ENCODE assay signal across 16 mouse cellular contexts in genomic region chr2:81549158-81549557, GRCm38 (mm10).
A peak's percentile ranks its signal among the peaks of the same experiment; 100 is the strongest.
DNase-seq lines count a peak whose midpoint lies in the region; ATAC-seq lines count a peak whose summit lies in the region.
"Had no signal": no experiment of that assay in that cellular context is flagged by ENCODE, and none has a peak within 500 bp of the region (broad histone marks: within the 10 kb centered on the region; RNA-seq: fewer than 3 reads in every experiment).

No protein-coding gene starts in this region.

- no peak for DNase-seq in hindbrain, embryonic 10.5 days (ENCODE audit: low spot score)
- peak; percentile 42 for DNase-seq in 3T3-L1 (ENCODE audit: low read depth, low spot score)
- DNase-seq in adipocyte (ENCODE audit: low spot score): peak; percentile 10
- peak; percentile 60 to 68 for DNase-seq in cerebellum, postnatal 25 days
- no peak for DNase-seq in yolk sac, embryonic 10.5 days (ENCODE audit: low spot score)
- DNase-seq in kidney, postnatal 4 days: no peak
- DNase-seq: gastrocnemius, postnatal 10 days; heart, postnatal 4 days; kidney, adult 11 months; liver, postnatal 0 days had no signal

- peak; percentile 81 for ATAC-seq in hindbrain, embryonic 16.5 days
- no peak for ATAC-seq in megakaryocyte progenitor cell, adult 5-6 weeks (replicated peaks; ENCODE audit: poor library complexity)
- ATAC-seq: CD4-positive, CD25-positive, alpha-beta regulatory T cell, adult 4 months; forebrain, embryonic 14.5 days; liver, postnatal 0 days; midbrain, embryonic 16.5 days had no signal

- H3K4me2 ChIP-seq in hindbrain, embryonic 16.5 days (ENCODE audit: low read length): no peak overlapping the region
- H3K4me2 ChIP-seq: neural tube, embryonic 13.5 days had no signal

- no peaks in the 10 kb centered on the region for H3K4me1 ChIP-seq in hindbrain, embryonic 16.5 days (ENCODE audit: control insufficient read depth, insufficient read depth, low read depth, low read length)
- no peaks in the 10 kb centered on the region for H3K4me1 ChIP-seq in hindbrain, embryonic 10.5 days (replicated peaks)
- H3K4me1 ChIP-seq: neural tube, embryonic 13.5 days had no signal

- H3K9me3 ChIP-seq in hindbrain, embryonic 16.5 days (ENCODE audit: control insufficient read depth, low read length): no peaks in the 10 kb centered on the region
- no peaks in the 10 kb centered on the region for H3K9me3 ChIP-seq in hindbrain, embryonic 10.5 days
- H3K9me3 ChIP-seq: neural tube, embryonic 13.5 days had no signal

- 66% methylated on average over 2 of the region's 2 CpGs for WGBS in hindbrain, embryonic 16.5 days
- 82% methylated on average over 2 of the region's 2 CpGs for WGBS in hindbrain, embryonic 10.5 days

- no peak overlapping the region for H3K4me3 ChIP-seq in hindbrain, embryonic 16.5 days (ENCODE audit: low read length)
- no peak overlapping the region for H3K4me3 ChIP-seq in hindbrain, embryonic 10.5 days
- H3K4me3 ChIP-seq: neural tube, embryonic 13.5 days had no signal

- no peaks in the 10 kb centered on the region for H3K27me3 ChIP-seq in hindbrain, embryonic 16.5 days (replicated peaks; ENCODE audit: control insufficient read depth, insufficient read depth, low read length)
- H3K27me3 ChIP-seq in hindbrain, embryonic 10.5 days (ENCODE audit: insufficient read depth, poor library complexity, severe bottlenecking): no peaks in the 10 kb centered on the region
- H3K27me3 ChIP-seq: neural tube, embryonic 13.5 days had no signal

- no peak overlapping the region for H3K27ac ChIP-seq in hindbrain, embryonic 16.5 days (ENCODE audit: low read depth, low read length)
- H3K27ac ChIP-seq in hindbrain, embryonic 10.5 days: no peak overlapping the region
- H3K27ac ChIP-seq: neural tube, embryonic 13.5 days had no signal

- H3K36me3 ChIP-seq in hindbrain, embryonic 16.5 days (ENCODE audit: control insufficient read depth, insufficient read depth, low read length): no peaks in the 10 kb centered on the region
- H3K36me3 ChIP-seq in hindbrain, embryonic 10.5 days: no peaks in the 10 kb centered on the region
- H3K36me3 ChIP-seq: neural tube, embryonic 13.5 days had no signal

- H3K9ac ChIP-seq in hindbrain, embryonic 16.5 days (ENCODE audit: low read depth, low read length): no peak overlapping the region
- H3K9ac ChIP-seq: liver, postnatal 0 days; neural tube, embryonic 13.5 days had no signal

Comparison
In these comparisons a context has a peak if more than half of its experiments do, and no peak if none do; other contexts are left out.
1. DNase-seq: peak in 3T3-L1 (single experiment), adipocyte (single experiment) and cerebellum, postnatal 25 days (2 of 2); none in hindbrain, embryonic 10.5 days (single experiment), yolk sac, embryonic 10.5 days (single experiment) and kidney, postnatal 4 days (0 of 2).